ENCODE assay signal across 24 mouse cellular contexts in genomic region chr6:125931926-125932325, GRCm38 (mm10).
"Had no signal": no experiment of that assay in that cellular context is flagged by ENCODE, and none has a peak within 500 bp of the region (broad histone marks: within the 10 kb centered on the region; RNA-seq: fewer than 3 reads in every experiment).

No protein-coding gene starts in this region.

- DNase-seq: gastrocnemius, adult 2 months; gastrocnemius, postnatal 10 days; gastrocnemius, postnatal 25 days; heart, adult 2 months; heart, postnatal 10 days; heart, postnatal 4 days; kidney, adult 11 months; kidney, adult 8-10 months; kidney, postnatal 10 days; kidney, postnatal 25 days; kidney, postnatal 4 days; liver had no signal

- H3K27me3 ChIP-seq: heart, embryonic 12.5 days; hindbrain, embryonic 12.5 days; intestine, embryonic 15.5 days; limb, embryonic 12.5 days had no signal

- ATAC-seq: forebrain, embryonic 16.5 days; hindbrain, embryonic 16.5 days; inflammation-experienced regulatory T-cells, adult 6 months; intestine, embryonic 15.5 days had no signal

- H3K36me3 ChIP-seq: heart, embryonic 12.5 days; hindbrain, embryonic 10.5 days; hindbrain, embryonic 12.5 days; intestine, embryonic 15.5 days; limb, embryonic 10.5 days; limb, embryonic 12.5 days had no signal

- H3K9me3 ChIP-seq: heart, embryonic 12.5 days; hindbrain, embryonic 10.5 days; hindbrain, embryonic 12.5 days; intestine, embryonic 15.5 days; limb, embryonic 10.5 days; limb, embryonic 12.5 days had no signal

- H3K27ac ChIP-seq: gastrocnemius, adult 2 months; heart, adult 2 months; hindbrain, embryonic 10.5 days; hindbrain, embryonic 12.5 days; hindbrain, embryonic 14.5 days; intestine, embryonic 15.5 days; layer of hippocampus, adult 2 months; left cerebral cortex, adult 2 months; limb, embryonic 10.5 days; limb, embryonic 12.5 days had no signal

- H3K9ac ChIP-seq: heart, embryonic 12.5 days; hindbrain, embryonic 12.5 days; hindbrain, embryonic 14.5 days; intestine, embryonic 15.5 days; limb, embryonic 12.5 days had no signal

- H3K4me3 ChIP-seq: gastrocnemius, adult 2 months; heart, adult 2 months; heart, embryonic 12.5 days; hindbrain, embryonic 10.5 days; hindbrain, embryonic 12.5 days; intestine, embryonic 15.5 days; layer of hippocampus, adult 2 months; left cerebral cortex, adult 2 months; limb, embryonic 10.5 days; limb, embryonic 12.5 days had no signal

- H3K4me2 ChIP-seq: heart, embryonic 12.5 days; hindbrain, embryonic 12.5 days; hindbrain, embryonic 14.5 days; intestine, embryonic 15.5 days; limb, embryonic 12.5 days had no signal

- H3K4me1 ChIP-seq: heart, embryonic 12.5 days; hindbrain, embryonic 10.5 days; hindbrain, embryonic 12.5 days; intestine, embryonic 15.5 days; limb, embryonic 10.5 days; limb, embryonic 12.5 days had no signal
